Mouse (Mus musculus) urinary bladder, postnatal 36 days (tissue): ENCODE measurements at regions not wholly inside any gene's neighbourhood (a gene's known extent, or its start where the extent isn't known, plus 50 kb on each side); places are given as distances from the start of the nearest gene placed in this dataset.
A peak's percentile ranks its signal among the peaks of the same experiment; 100 is the strongest.

Experiments used
- DNase-seq, 2 experiments: peaks; one replicate each; pipeline ENCODE4 v3.0.0; 2022; ENCODE audit warnings: low spot score in 2 of 2, mixed read lengths in 1 of 2

GRCm38 (mm10) chr15:62222201-62222600, 1299.4 kb upstream of the A1bg start:
- DNase-seq, result no peak

GRCm38 (mm10) chr15:62221024-62221819, 1298.4 kb upstream of the A1bg start:
- no peak for DNase-seq

- no peak for DNase-seq
Measured at GRCm38 (mm10) chr15:62220620-62221019, 1297.8 kb upstream of the A1bg start.

- no peak for DNase-seq
Measured at GRCm38 (mm10) chr15:62219934-62220540, 1297.2 kb upstream of the A1bg start.

GRCm38 (mm10) chr15:62218346-62219080, 1295.7 kb upstream of the A1bg start:
- DNase-seq, result no peak

GRCm38 (mm10) chr15:62216688-62217477, 1294.1 kb upstream of the A1bg start:
- DNase-seq, result no peak

GRCm38 (mm10) chr15:62215616-62216398, 1293.0 kb upstream of the A1bg start:
- DNase-seq, result no peak

GRCm38 (mm10) chr15:62214300-62214699, 1291.5 kb upstream of the A1bg start:
- DNase-seq, result no peak

GRCm38 (mm10) chr15:62212283-62212910, 1289.6 kb upstream of the A1bg start:
- DNase-seq, result no peak

GRCm38 (mm10) chr15:62209881-62210481, 1287.2 kb upstream of the A1bg start:
- DNase-seq, result no peak

- no peak for DNase-seq
Measured at GRCm38 (mm10) chr15:62209296-62209695, 1286.5 kb upstream of the A1bg start.

GRCm38 (mm10) chr15:62206502-62206902, 1283.7 kb upstream of the A1bg start:
- peak in 1 of 2 experiments; percentile 51 for DNase-seq

GRCm38 (mm10) chr15:62203951-62204905, 1281.4 kb upstream of the A1bg start:
- no peak for DNase-seq

GRCm38 (mm10) chr15:62202781-62203375, 1280.1 kb upstream of the A1bg start:
- peak in 1 of 2 experiments; percentile 22 for DNase-seq

- DNase-seq, result no peak
Measured at GRCm38 (mm10) chr15:62198721-62199120, 1275.9 kb upstream of the A1bg start.

- no peak for DNase-seq
Measured at GRCm38 (mm10) chr15:62198194-62198593, 1275.4 kb upstream of the A1bg start.

GRCm38 (mm10) chr15:62195440-62195839, 1272.6 kb upstream of the A1bg start:
- DNase-seq, result no peak

- no peak for DNase-seq
Measured at GRCm38 (mm10) chr15:62192706-62193105, 1269.9 kb upstream of the A1bg start.
